Mouse (Mus musculus): ENCODE results near the gene Cacnb2.
"Not testable (repeated sequence)": the region's sequence is repeated elsewhere in the genome, so short reads cannot be mapped to it uniquely, and the experiment has no call there.

The Cacnb2 gene

DNA sequence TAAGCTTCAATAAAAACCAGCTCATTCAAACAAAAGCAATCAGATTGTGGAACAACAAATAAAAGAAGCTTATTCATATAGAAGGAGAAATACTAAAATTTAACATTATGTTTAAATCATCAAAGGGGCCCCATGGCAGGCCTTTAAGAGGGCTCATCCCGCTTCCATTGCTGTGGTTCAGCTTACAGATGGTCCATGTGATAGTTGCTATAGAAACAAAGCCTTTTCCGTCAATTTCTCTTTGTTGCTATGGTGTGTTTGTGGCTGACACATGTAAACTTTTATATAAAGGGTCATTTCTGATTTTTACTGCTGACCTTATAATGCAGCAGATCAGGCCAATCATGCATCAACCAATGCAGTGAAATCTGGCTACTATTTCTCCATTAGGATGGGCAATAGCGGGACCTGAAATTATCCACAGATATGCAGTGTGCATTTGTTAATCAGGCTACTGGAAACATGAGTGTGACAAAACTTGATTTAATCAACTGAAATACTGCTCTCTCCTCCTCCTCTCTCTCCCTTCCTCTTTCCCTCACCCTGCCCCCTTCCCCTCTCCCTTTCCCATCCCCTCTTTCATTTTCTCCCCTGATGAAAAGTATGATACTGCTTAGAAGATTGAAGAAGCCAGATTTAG lies 54.4 kb downstream of the Cacnb2 start:
- no peak for DNase-seq (ENCODE audit: low spot score)

- no peak for DNase-seq (ENCODE audit: low spot score)
Observed at GRCm38 (mm10) chr2:14665213-14665612, 62.3 kb downstream of the Cacnb2 start.

DNA sequence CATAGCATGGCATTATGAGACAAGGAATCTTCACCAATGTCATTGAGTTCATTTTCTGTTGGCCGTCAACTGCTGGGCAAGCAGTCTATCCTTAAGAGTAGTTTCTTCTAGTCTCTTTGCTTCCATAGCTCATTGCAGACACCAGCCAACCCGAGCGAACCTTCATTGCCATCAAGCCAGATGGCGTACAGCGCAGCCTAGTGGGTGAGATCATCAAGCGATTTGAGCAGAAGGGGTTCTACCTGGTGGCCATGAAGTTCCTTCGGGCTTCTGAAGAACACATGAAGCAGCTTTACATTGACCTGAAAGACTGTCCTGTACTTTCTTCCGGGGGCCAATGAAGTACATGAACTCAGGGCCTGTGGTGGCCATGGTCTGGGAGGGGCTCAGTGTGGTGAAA lies 69.2 kb downstream of the Cacnb2 start:
- DNase-seq (ENCODE audit: low spot score): no peak

DNA sequence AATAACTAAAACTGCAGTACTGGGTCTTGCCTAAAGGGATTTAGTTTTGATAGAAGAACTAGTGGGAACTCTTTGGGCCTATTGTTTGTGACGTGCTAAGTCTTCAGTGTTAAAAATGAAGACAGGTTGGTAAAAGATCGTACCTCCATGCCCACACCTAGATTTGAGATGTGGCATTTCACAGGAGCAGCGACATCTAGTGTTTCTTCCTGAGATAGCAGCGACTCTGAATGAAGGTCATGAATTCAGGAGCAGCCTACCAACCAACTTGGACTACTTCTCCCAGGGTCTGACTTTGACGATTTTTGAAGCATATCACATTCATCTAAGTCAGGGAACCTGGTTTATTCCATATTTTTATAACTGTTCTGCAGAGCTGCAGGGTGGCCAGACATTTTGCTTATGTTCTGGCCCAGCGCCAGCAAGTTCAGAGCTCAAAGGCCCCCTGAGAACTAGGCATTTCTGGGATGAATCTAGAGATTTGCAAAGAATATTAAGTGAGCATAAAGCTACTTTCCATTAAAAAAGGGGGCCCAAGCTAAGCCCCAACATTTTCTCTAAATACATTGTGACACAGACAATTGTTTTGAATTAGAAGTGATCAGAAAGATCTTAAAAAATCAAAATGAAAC lies 74.1 kb downstream of the Cacnb2 start:
- no peak for DNase-seq (ENCODE audit: low spot score)

DNA sequence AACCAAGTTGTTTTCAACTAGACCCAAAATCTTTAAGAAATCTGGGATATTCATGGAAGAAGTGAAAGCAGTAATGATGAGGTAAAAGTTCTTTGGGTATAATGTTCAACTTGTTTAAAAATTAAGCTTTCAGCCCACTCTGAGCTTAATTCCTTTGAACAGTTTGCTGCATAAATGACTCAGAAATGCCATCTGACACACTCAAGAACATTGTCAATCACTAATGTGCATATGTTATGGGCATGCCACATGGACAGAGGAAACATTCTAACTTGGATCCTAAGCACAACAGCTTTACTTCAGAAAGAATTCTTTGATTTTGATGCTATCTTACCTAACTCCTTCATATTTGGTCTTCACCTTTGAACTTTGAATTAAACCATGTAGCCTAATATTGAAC lies 81.3 kb downstream of the Cacnb2 start:
- no peak for DNase-seq (ENCODE audit: low spot score)

DNA sequence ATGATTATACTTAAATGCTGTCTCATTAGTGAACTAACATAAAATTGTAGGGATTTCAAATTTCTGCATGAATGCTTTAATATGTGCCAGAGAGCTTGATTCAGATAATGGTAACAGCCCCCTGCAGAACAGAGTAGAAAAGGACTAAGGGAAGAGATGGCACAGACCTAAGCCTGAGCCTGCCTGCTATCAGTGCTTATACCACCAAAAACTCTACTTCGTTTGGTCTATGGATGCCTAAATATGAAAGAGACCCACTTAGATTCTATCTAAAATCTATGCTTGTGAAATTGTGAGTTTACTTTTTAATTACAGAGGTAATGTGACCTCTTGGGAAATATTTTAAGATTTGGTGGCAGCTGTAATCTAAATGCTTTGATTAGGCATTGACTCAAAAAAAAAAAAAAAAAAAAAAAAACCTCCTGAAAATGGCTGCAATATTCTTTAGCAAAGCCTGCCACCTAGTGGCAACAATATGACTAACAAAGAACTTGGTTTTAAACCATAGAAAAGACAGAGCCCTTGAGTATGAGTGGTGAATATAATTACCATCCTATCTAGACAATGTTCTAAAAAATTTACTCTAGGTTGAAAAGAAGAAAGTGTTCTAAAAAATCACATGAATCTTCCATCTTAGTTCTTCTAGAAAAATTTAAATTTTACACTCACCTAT lies 100.2 kb downstream of the Cacnb2 start:
- no peak for DNase-seq (ENCODE audit: low spot score)

- no peak for DNase-seq (ENCODE audit: low spot score)
Observed at GRCm38 (mm10) chr2:14703676-14704075, 100.8 kb downstream of the Cacnb2 start.

DNA sequence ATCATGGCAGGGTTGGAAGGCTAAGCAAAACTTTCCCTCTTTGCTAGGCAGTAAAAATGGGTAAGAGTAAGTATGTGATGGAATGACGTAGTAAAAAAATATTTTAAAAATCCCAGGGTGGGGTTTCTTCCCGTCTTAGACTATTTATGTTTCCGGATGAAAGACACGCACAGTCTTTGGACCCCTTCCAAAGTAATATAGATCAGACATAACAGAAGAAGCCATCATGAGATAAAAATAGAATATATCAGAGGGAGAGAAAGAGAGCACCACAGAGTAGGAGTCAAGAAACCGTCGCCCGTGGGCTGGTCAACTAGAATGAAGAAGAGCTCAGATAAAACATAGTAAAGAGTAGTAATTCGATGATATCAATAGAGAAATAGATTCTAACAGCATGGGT lies 107.4 kb downstream of the Cacnb2 start:
- DNase-seq (ENCODE audit: low spot score): no peak

GRCm38 (mm10) chr2:14711751-14712150 lies 108.9 kb downstream of the Cacnb2 start:
- DNase-seq (ENCODE audit: low spot score): no peak

DNA sequence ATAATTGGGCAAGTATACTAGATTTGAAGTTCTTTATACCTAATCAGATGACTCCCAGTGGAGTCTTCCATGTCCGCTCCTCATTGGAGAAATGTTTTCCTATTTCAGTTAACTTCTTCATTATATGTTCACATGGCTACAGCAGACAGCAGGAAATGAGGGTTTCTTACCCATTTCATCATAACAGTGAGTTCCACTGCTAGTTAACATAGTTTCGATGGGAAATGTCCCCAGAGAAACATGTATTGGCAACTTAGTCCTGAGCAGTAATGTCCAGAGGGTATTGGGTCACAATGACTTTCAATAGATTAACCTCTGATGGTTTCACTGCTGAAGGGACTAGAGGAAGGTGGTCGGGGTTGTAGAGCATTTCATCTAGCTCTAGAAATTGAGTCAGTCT lies 110.2 kb downstream of the Cacnb2 start:
- DNase-seq (ENCODE audit: low spot score): no peak

DNA sequence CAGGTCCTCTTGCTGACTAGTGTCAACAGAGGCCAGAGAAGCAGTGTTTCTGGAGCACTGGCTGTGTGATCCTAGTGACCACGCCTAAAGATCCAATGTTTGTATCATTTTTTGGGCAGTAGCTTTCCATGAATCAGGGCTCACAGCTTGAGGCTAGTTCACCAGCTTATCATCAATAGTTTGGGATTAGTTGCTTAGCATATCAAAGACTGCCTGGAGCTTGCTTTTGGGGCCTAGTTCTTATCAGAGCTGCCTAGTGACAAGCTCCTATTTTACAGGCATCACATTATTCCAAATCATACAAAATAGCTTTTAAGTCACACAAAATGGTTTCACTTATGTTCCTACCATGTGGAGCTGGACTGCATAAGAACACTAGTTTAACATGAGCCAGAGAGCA lies 113.8 kb downstream of the Cacnb2 start:
- DNase-seq (ENCODE audit: low spot score): no peak

GRCm38 (mm10) chr2:14719119-14719718 lies 116.3 kb downstream of the Cacnb2 start:
- DNase-seq (ENCODE audit: low spot score): no peak

- DNase-seq (ENCODE audit: low spot score): no peak
Observed at GRCm38 (mm10) chr2:14725437-14725836, 122.5 kb downstream of the Cacnb2 start.

- DNase-seq (ENCODE audit: low spot score): not testable (repeated sequence)
Observed at GRCm38 (mm10) chr2:14726601-14727000, 123.7 kb downstream of the Cacnb2 start.

- no peak for DNase-seq (ENCODE audit: low spot score)
Observed at GRCm38 (mm10) chr2:14738927-14739326, 136.0 kb downstream of the Cacnb2 start.

DNA sequence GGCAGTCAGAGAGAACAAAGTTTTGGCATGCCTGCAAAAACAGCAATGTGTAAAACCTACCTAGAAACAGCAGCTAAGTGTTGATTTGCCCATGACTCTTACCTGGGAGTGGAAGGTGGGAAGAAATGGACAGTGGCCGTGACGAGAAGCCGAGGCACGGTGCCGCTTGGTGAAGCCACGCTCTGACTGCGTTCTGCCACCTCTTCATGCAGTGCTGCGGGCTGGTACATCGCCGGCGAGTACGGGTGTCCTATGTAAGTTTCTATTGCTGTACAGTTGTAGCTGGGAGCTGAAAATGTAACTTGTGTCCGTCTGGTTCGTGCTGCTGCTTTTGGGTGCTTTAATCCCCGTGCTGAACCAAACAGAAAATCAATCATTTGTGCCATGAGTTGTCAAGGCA lies 136.6 kb downstream of the Cacnb2 start:
- DNase-seq (ENCODE audit: low spot score): no peak

GRCm38 (mm10) chr2:14740359-14740758 lies 137.5 kb downstream of the Cacnb2 start:
- no peak for DNase-seq (ENCODE audit: low spot score)

DNA sequence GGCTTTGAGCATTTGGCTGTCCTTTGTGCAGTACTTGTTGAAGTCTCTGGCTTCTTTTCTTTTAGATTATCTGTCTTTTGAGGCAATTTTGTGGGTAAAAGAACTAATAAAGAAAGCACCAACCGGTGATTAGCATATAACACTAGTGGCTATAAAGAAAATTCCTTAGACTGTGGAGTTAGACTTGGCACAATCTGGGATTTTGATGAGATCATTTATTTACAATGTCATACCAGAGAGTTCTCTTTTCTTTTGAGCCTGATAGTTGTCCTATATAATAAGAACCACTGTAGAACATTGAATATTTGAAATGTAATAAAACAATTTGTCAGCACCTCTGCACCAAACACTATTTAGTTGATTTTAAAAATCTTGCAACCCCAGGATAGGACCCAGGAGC lies 141.9 kb downstream of the Cacnb2 start:
- no peak for DNase-seq (ENCODE audit: low spot score)

DNA sequence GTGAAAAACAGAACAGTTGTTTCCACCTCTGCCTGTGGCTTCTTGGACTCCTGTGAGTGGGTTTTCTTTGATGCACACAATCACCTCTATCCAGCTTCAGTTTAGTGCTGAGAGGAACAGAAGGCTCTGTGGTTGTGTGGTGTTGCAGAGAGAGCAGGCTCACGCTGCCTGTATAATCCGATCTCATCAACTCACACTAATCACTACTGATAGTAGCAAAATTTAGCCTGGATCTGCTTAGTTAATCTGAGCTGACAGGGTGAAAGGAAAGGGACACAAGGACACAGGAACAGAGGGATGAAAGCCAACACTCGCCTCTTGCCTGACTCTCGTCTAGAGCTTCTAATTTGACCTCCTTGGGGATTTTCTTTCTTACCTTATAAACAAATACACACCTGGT lies 160.0 kb downstream of the Cacnb2 start:
- DNase-seq (ENCODE audit: low spot score): no peak

DNA sequence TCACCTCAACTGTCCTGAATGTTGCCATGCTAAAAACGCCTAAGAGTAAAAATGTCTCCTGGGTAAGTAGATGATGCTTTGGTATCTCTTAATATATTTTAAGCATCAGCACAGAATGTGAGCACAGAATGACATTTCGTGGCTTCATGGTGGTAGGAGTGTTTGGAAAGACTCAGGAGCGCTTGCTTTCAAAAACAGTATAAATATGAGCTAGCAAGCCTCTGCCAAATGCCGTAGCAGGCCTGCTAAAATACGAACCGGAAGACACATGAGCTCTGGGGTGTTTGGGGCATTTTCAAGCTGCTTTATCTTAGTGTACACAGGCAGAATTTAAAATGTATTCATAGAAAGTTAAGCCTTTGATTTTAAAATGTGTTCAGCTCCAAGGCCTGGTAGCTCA lies 161.0 kb downstream of the Cacnb2 start:
- DNase-seq (ENCODE audit: low spot score): no peak

DNA sequence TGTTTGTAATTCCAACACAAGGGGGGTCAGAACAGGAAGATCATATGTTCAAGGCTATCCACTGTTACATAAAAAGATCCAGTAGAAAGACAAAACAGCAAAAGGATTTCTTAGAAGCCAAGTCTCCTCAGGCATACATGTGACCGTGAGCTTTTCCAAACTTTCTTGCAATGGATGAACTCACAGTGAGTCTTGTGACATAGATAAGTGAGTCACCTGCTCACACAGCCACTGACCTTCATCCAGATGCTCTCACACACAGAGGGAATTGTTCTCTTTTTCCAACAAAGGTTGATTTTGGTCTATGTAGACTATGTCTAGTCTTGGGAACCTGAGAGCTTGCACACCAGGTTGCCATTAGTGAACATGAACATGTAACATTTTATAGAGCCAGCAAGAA lies 166.6 kb downstream of the Cacnb2 start:
- DNase-seq (ENCODE audit: low spot score): no peak

DNA sequence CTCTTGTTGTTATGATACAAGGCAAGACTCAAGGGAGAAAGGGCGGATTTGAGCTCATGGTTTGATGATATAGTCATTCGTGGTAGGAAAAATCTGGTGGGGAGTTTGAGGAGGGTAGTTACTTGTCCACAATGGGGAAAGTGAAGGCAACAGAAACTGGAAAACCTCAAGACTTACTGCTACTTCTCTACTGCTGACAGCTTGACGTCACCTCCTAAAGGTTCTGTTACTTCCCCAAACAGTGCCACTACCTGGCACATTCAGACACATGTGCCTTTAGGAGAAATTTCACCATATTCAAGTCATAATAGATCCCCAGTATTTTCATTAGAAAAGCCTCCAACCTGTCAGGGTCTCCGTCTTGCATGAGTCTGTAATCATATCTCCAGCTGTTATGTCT lies 167.7 kb downstream of the Cacnb2 start:
- DNase-seq (ENCODE audit: low spot score): no peak

GRCm38 (mm10) chr2:14774375-14774774 lies 171.5 kb downstream of the Cacnb2 start:
- DNase-seq (ENCODE audit: low spot score): no peak
